Mouse (Mus musculus): ENCODE measurements around the gene Gm26938.

GRCm38 (mm10) chr5:139805924-139806323, 20.3 kb downstream of the Gm26938 start:
- TF ChIP-seq CTCF (IDR thresholded peaks at IDR 0.05; ENCODE audit: control insufficient read depth, insufficient read depth, insufficient replicate concordance, low read depth, low read length) (no peak), POLR2A (IDR thresholded peaks at IDR 0.05; ENCODE audit: control insufficient read depth, low read depth, low read length) (no peak)

All from testis, adult 2 months (tissue).